Mouse (Mus musculus) liver, embryonic 14.5 days (tissue): ENCODE measurements at regions not wholly inside any gene's neighbourhood (a gene's known extent, or its start where the extent isn't known, plus 50 kb on each side); places are given as distances from the start of the nearest gene placed in this dataset.
"Not testable (repeated sequence)": the region's sequence is repeated elsewhere in the genome, so short reads cannot be mapped to it uniquely, and the experiment has no call there.

Source experiments
- ATAC-seq: fragments of 200-750 bp; cut with Nextera tagmentation; 2 replicates; pipeline ENCODE4 v1.8.0; 2017; ENCODE audit warnings: moderate number of reproducible peaks, mild to moderate bottlenecking, moderate library complexity; ENCODE audit not compliant: insufficient read depth
- DNase-seq, 3 experiments: peaks; one replicate each; pipeline ENCODE4 v3.0.0-alpha.2; 2012 to 2013; ENCODE audit warnings: low read depth in 3 of 3, low spot score in 3 of 3
- H3K27ac ChIP-seq: fragments of 300-500 bp; sonication (generic); 2 replicates; pipeline ENCODE4 v1.5.1; 2014; ENCODE audit warnings: moderate library complexity, mild to moderate bottlenecking, control low read depth, inconsistent platforms
- H3K27me3 ChIP-seq: fragments of 300-500 bp; sonication (generic); 2 replicates; pipeline ENCODE4 v1.6.1; 2014; ENCODE audit warnings: mild to moderate bottlenecking, low read length, moderate library complexity; ENCODE audit not compliant: control insufficient read depth, insufficient read depth
- H3K36me3 ChIP-seq: fragments of 300-500 bp; sonication (generic); replicated peaks from 2 replicates; pipeline ENCODE4 v1.6.1; 2014; ENCODE audit warnings: low read depth; ENCODE audit not compliant: control insufficient read depth, insufficient read depth
- H3K4me1 ChIP-seq, 2 experiments: fragments of 200-500 bp in 1 of 2; fragments of 300-500 bp in 1 of 2; sonication (generic) in 1 of 2; replicated peaks; 2 replicates each; pipeline ENCODE4 v1.6.1; 2012 to 2014; ENCODE audit warnings: antibody characterized with exemption in 1 of 2, inconsistent platforms in 1 of 2, low read length in 1 of 2; ENCODE audit not compliant: control insufficient read depth in 2 of 2, insufficient read depth in 2 of 2
- H3K4me2 ChIP-seq: fragments of 300-500 bp; sonication (generic); 2 replicates; pipeline ENCODE4 v1.6.1; 2014; ENCODE audit warnings: low read depth, mild to moderate bottlenecking, control low read depth, moderate library complexity
- H3K4me3 ChIP-seq, 2 experiments: fragments of 200-500 bp in 1 of 2; fragments of 300-500 bp in 1 of 2; sonication (generic) in 1 of 2; 2 replicates each; pipeline ENCODE4 v1.5.1; 2012 to 2014; ENCODE audit warnings: low read depth in 2 of 2, low read length in 2 of 2, mild to moderate bottlenecking in 2 of 2, control low read depth in 1 of 2, inconsistent platforms in 1 of 2, moderate library complexity in 1 of 2; ENCODE audit not compliant: insufficient read depth in 1 of 2
- H3K9ac ChIP-seq: fragments of 300-500 bp; sonication (generic); replicated peaks from 2 replicates; pipeline ENCODE4 v1.6.1; 2014; ENCODE audit warnings: mild to moderate bottlenecking, control low read depth, moderate library complexity
- H3K9me3 ChIP-seq: fragments of 300-500 bp; sonication (generic); 2 replicates; pipeline ENCODE4 v1.6.1; 2016; ENCODE audit warnings: low read length, mixed read lengths; ENCODE audit not compliant: control insufficient read depth
- CTCF ChIP-seq: IDR thresholded peaks from 2 replicates; pipeline ENCODE4 v1.5.1; 2016; ENCODE audit warnings: antibody characterized with exemption, low read depth, control low read depth
- EP300 ChIP-seq: IDR thresholded peaks from 2 replicates; pipeline ENCODE4 v1.6.1; 2016; ENCODE audit warnings: antibody characterized with exemption, low read depth
- WGBS: fragments of 180-500 bp; shearing (Covaris S2); extraction: QIAGEN DNeasy Blood & Tissue Kit; methylation state at CpG from one replicate; pipeline ENCODE4 v1.1.7; 2014; ENCODE audit not compliant: insufficient replicate concordance; 5-methylcytosine and 5-hydroxymethylcytosine counted together

- DNase-seq (no peak), ATAC-seq (no peak)
- H3K4me2 ChIP-seq, result no peak overlapping the region
- H3K9me3 ChIP-seq, result no peaks in the 10 kb centered on the region
- no peaks in the 10 kb centered on the region for H3K27me3 ChIP-seq
- no peak overlapping the region for H3K27ac ChIP-seq
- no peak overlapping the region for H3K4me3 ChIP-seq
- no peaks in the 10 kb centered on the region for H3K36me3 ChIP-seq
- TF ChIP-seq EP300, result no peak
- TF ChIP-seq CTCF, result no peak
- no peaks in the 10 kb centered on the region for H3K4me1 ChIP-seq
- no peak overlapping the region for H3K9ac ChIP-seq
These were observed 464.0 kb upstream of the Kif18a start for GRCm38 (mm10) chr2:108816579-108816978.

GRCm38 (mm10) chr2:108824025-108824424, 456.5 kb upstream of the Kif18a start:
- Histone ChIP-seq H3K4me1 (no peaks in the 10 kb centered on the region), H3K4me3 (no peak overlapping the region), H3K36me3 (no peaks in the 10 kb centered on the region), H3K4me2 (no peak overlapping the region), H3K9me3 (no peaks in the 10 kb centered on the region), H3K9ac (no peak overlapping the region), H3K27ac (no peak overlapping the region), H3K27me3 (no peaks in the 10 kb centered on the region)
- TF ChIP-seq CTCF (no peak), EP300 (no peak)
- DNase-seq (no peak), ATAC-seq (no peak)

- 57% methylated on average over 5 of the region's 5 CpGs for WGBS
- H3K4me1 ChIP-seq, result no peaks in the 10 kb centered on the region
- no peaks in the 10 kb centered on the region for H3K27me3 ChIP-seq
- H3K4me2 ChIP-seq, result no peak overlapping the region
- no peak overlapping the region for H3K27ac ChIP-seq
- ATAC-seq (no peak), DNase-seq (no peak)
- no peaks in the 10 kb centered on the region for H3K36me3 ChIP-seq
- H3K9me3 ChIP-seq, result no peaks in the 10 kb centered on the region
- no peak overlapping the region for H3K4me3 ChIP-seq
- no peak for TF ChIP-seq EP300
- TF ChIP-seq CTCF, result no peak
- H3K9ac ChIP-seq, result no peak overlapping the region
These were observed 454.6 kb upstream of the Kif18a start for GRCm38 (mm10) chr2:108825981-108826380.

- WGBS, result 18% methylated on average over 12 of the region's 12 CpGs
- H3K4me1 ChIP-seq, result no peaks in the 10 kb centered on the region
- H3K4me3 ChIP-seq, result no peak overlapping the region
- H3K27me3 ChIP-seq, result no peaks in the 10 kb centered on the region
- no peaks in the 10 kb centered on the region for H3K36me3 ChIP-seq
- H3K27ac ChIP-seq, result no peak overlapping the region
- no peak for TF ChIP-seq EP300
- no peak for TF ChIP-seq CTCF
- no peaks in the 10 kb centered on the region for H3K9me3 ChIP-seq
- no peak overlapping the region for H3K4me2 ChIP-seq
- no peak overlapping the region for H3K9ac ChIP-seq
- no peak for DNase-seq
- no peak for ATAC-seq
These were observed 453.3 kb upstream of the Kif18a start for GRCm38 (mm10) chr2:108827106-108827838.

GRCm38 (mm10) chr2:108827974-108828700, 452.4 kb upstream of the Kif18a start:
- TF ChIP-seq CTCF (no peak), EP300 (no peak)
- WGBS, result 48% methylated on average over 3 of the region's 3 CpGs
- no peaks in the 10 kb centered on the region for H3K9me3 ChIP-seq

GRCm38 (mm10) chr2:108843855-108844254, 436.7 kb upstream of the Kif18a start:
- WGBS, result 42% methylated on average over 2 of the region's 2 CpGs

More at GRCm38 (mm10) chr2:108827974-108828700, 452.4 kb upstream of the Kif18a start:
- no peaks in the 10 kb centered on the region for H3K36me3 ChIP-seq
- H3K4me2 ChIP-seq, result no peak overlapping the region
- H3K9ac ChIP-seq, result no peak overlapping the region
- H3K4me1 ChIP-seq, result no peaks in the 10 kb centered on the region
- ATAC-seq (no peak), DNase-seq (no peak)
- no peak overlapping the region for H3K27ac ChIP-seq
- H3K4me3 ChIP-seq, result no peak overlapping the region
- no peaks in the 10 kb centered on the region for H3K27me3 ChIP-seq

More at GRCm38 (mm10) chr2:108843855-108844254, 436.7 kb upstream of the Kif18a start:
- not testable (repeated sequence) for H3K4me2 ChIP-seq, H3K27ac ChIP-seq, H3K4me1 ChIP-seq, ATAC-seq, H3K36me3 ChIP-seq, H3K4me3 ChIP-seq, DNase-seq, H3K27me3 ChIP-seq, H3K9me3 ChIP-seq, H3K9ac ChIP-seq
